11 mouse cellular contexts compared by ENCODE assay signal in genomic region chr11:34276363-34277046, GRCm38 (mm10). TPM values are rescaled to one million over a fixed set of nuclear protein-coding genes. Genes with fewer than 3 reads are reported as not detected.
DNase-seq lines count a peak whose midpoint lies in the region; ATAC-seq and TF ChIP-seq lines count a peak whose summit lies in the region.
"Had no signal": no experiment of that assay in that cellular context is flagged by ENCODE, and none has a peak within 500 bp of the region (broad histone marks: within the 10 kb centered on the region; RNA-seq: fewer than 3 reads in every experiment).

No protein-coding gene starts in this region.

- H3K4me1 ChIP-seq in hindbrain, postnatal 0 days (ENCODE audit: insufficient read depth, low read length) = peaks cover 6% of the 10 kb centered on the region; the same call in 1 of the 2 replicates
- peaks cover 20% of the 10 kb centered on the region for H3K4me1 ChIP-seq in olfactory bulb, adult 2 months (ENCODE audit: control insufficient read depth, insufficient read depth, low read length)
- no peaks in the 10 kb centered on the region for H3K4me1 ChIP-seq in thymus, adult 2 months (replicated peaks; ENCODE audit: control insufficient read depth, insufficient read depth, low read length)

- no peaks in the 10 kb centered on the region for H3K9me3 ChIP-seq in hindbrain, postnatal 0 days (ENCODE audit: low read length)

- no peaks in the 10 kb centered on the region for H3K36me3 ChIP-seq in hindbrain, postnatal 0 days (ENCODE audit: insufficient read depth, low read length)
- H3K36me3 ChIP-seq in thymus, adult 2 months (ENCODE audit: control insufficient read depth, insufficient read depth, low read length) = peaks cover 22% of the 10 kb centered on the region

- no peak overlapping the region for H3K4me3 ChIP-seq in hindbrain, postnatal 0 days (ENCODE audit: low read length)
- no peak overlapping the region for H3K4me3 ChIP-seq in olfactory bulb, adult 2 months (ENCODE audit: insufficient read depth, low read depth, low read length)
- no peak overlapping the region for H3K4me3 ChIP-seq in thymus, adult 2 months (ENCODE audit: control insufficient read depth, insufficient read depth, low read length)
- no peak overlapping the region for H3K4me3 ChIP-seq in gastrocnemius, adult 2 months

- H3K4me2 ChIP-seq in hindbrain, postnatal 0 days (ENCODE audit: low read depth, low read length) = peak overlapping the region; percentile 31

- H3K27ac ChIP-seq in hindbrain, postnatal 0 days = no peak overlapping the region
- peak overlapping the region; percentile 71 for H3K27ac ChIP-seq in olfactory bulb, adult 2 months (ENCODE audit: insufficient read depth, low read depth, low read length)
- H3K27ac ChIP-seq in thymus, adult 2 months (ENCODE audit: control insufficient read depth, insufficient read depth, low read length) = no peak overlapping the region
- no peak overlapping the region for H3K27ac ChIP-seq in gastrocnemius, adult 2 months

- no peak for TF ChIP-seq CTCF in hindbrain, postnatal 0 days (IDR thresholded peaks at IDR 0.05; ENCODE audit: low read depth)
- TF ChIP-seq CTCF in olfactory bulb, adult 2 months (IDR thresholded peaks at IDR 0.05; ENCODE audit: insufficient read depth, low read depth, low read length) = no peak
- no peak for TF ChIP-seq CTCF in thymus, adult 2 months (IDR thresholded peaks at IDR 0.05; ENCODE audit: borderline replicate concordance, control insufficient read depth, extremely low read depth, insufficient read depth, low read length, poor library complexity)
- TF ChIP-seq CTCF in gastrocnemius, adult 2 months (IDR thresholded peaks at IDR 0.05) = no peak

- TF ChIP-seq POLR2A in olfactory bulb, adult 2 months (IDR thresholded peaks at IDR 0.05; ENCODE audit: insufficient read depth, low read depth, low read length) = no peak
- no peak for TF ChIP-seq POLR2A in thymus, adult 2 months (IDR thresholded peaks at IDR 0.05; ENCODE audit: control insufficient read depth, extremely low read depth, insufficient read depth, low read length, poor library complexity)

- 17% methylated on average over 14 of the region's 14 CpGs for WGBS in hindbrain, postnatal 0 days
- WGBS in olfactory bulb, adult 2 months = 19% methylated on average over 14 of the region's 14 CpGs
- 93% methylated on average over 14 of the region's 14 CpGs for WGBS in thymus, adult 2 months

- no peak overlapping the region; the same call in 1 of the 2 replicates for H3K9ac ChIP-seq in hindbrain, postnatal 0 days (replicated peaks; ENCODE audit: low read length)

- intact Hi-C loops in gastrocnemius, adult 2 months (cut with DNase I) = no loop called here

- peak; percentile 60 for ATAC-seq in hindbrain, postnatal 0 days

- DNase-seq in layer of hippocampus, postnatal 10 days (ENCODE audit: low spot score in 2 of 2) = peak; percentile 34 to 45
- no peak for DNase-seq in layer of hippocampus, adult 8-10 months (ENCODE audit: low spot score in 2 of 2)
- peak; percentile 13 for DNase-seq in embryo, embryonic 11 days
- DNase-seq in hindbrain, postnatal 0 days (ENCODE audit: low spot score) = peak; percentile 67
- no peak for DNase-seq in thymus, adult 2 months
- DNase-seq in gastrocnemius, adult 2 months = no peak
- DNase-seq: cerebellum, postnatal 36 days; heart, postnatal 10 days; kidney, postnatal 25 days had no signal

- H3K27me3 ChIP-seq in hindbrain, postnatal 0 days (ENCODE audit: insufficient read depth, low read length) = no peaks in the 10 kb centered on the region
- no peaks in the 10 kb centered on the region for H3K27me3 ChIP-seq in thymus, adult 2 months (ENCODE audit: control insufficient read depth, insufficient read depth, low read length)

RNA-seq across cellular contexts. Expression of gene Fam196b, which starts 38.1 kb away (rescaled TPM):
- 1 to 10 TPM in 1 of 2 experiments, under 1 TPM in 1; 0.87 to 1.2 TPM for total RNA-seq in layer of hippocampus, postnatal 10 days (2021)
- total RNA-seq in layer of hippocampus, adult 8-10 months (2022) = 1 to 10 TPM in 2 of 4 experiments, under 1 TPM in 2; 0.70 to 1.1 (median 1.00) TPM
- 6.3 and 6.8 TPM in 2 replicates for total RNA-seq in hindbrain, postnatal 0 days (2014; rRNA removed)
- 1.9 and 2.1 TPM in 2 replicates for polyA plus RNA-seq in hindbrain, postnatal 0 days (2015; fragmentation: Nextera tagmentation; extraction: Ambion mirVana)
- not detected in 2 replicates for polyA plus RNA-seq in olfactory bulb, adult 2 months (2012; ENCODE audit: insufficient read depth, insufficient read length, low replicate concordance, missing spikeins)
- polyA plus RNA-seq in thymus, adult 2 months (2012; rRNA removed) = 0.05 and 0.07 TPM in 2 replicates
- total RNA-seq in gastrocnemius, adult 2 months (2021) = 1 to 10 TPM in 1 of 2 experiments, under 1 TPM in 1; 0.31 to 1.2 TPM
- total RNA-seq: heart, postnatal 10 days; megakaryocyte progenitor cell, adult 5-6 weeks had no signal

Comparison
In these comparisons a context has a peak if more than half of its experiments do, and no peak if none do; other contexts are left out.
1. DNase-seq: peak in layer of hippocampus, postnatal 10 days (2 of 2), embryo, embryonic 11 days (single experiment) and hindbrain, postnatal 0 days (single experiment); none in layer of hippocampus, adult 8-10 months (0 of 2), thymus, adult 2 months (single experiment) and gastrocnemius, adult 2 months (single experiment).